Mouse (Mus musculus) frontal cortex, postnatal 36 days (tissue): Measurements from ENCODE around the gene Tcf3.

Source experiments
- DNase-seq, 2 experiments: peaks; one replicate each; pipeline ENCODE4 v3.0.0; 2022; ENCODE audit warnings: low spot score in 2 of 2

Tcf3 gene

DNA sequence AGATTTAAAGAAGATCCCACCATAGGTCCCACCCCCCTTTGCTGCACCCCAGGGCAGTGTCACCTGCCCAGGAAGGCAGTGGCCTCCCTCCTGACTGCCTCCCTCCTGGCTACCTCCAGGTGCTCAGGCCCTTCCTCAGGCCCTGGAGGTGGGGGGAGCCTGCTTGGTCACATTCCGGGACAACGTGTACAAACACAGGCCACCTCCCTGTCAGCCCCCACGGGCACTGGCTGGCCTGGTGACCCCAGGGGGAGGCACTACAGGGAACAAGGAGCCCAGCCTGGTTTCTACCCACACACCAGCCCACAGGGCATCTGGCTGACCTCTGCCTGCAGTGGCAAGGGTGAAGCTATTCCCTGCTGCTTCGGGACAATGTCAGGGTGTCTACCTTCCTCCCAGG, 4.5 kb upstream of the Tcf3 start:
- DNase-seq: no peak

- DNase-seq: no peak
Observed at GRCm38 (mm10) chr10:80436276-80436675, 2.8 kb upstream of the Tcf3 start.

GRCm38 (mm10) chr10:80435764-80436163, 2.3 kb upstream of the Tcf3 start:
- DNase-seq: no peak

DNA sequence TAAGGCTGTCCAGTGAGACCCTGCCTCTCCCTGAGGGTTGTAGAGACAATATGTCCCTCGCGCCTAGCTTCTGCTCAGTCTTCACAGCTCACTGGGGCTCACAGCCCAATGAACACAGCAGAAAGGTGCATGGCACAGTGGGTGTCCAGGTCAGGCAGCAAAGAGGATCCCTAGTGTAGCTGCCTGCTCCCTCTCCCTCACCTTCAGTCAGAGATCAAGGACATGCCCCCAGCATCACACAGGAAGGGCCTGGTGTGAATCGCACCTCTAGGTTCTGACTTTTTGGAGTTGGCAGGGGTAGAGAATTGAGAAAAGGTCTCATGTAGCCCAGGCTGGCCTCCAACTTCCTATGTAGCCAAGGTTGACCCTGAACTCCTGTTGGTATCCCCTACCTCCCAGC, 1.4 kb upstream of the Tcf3 start:
- DNase-seq: no peak

DNA sequence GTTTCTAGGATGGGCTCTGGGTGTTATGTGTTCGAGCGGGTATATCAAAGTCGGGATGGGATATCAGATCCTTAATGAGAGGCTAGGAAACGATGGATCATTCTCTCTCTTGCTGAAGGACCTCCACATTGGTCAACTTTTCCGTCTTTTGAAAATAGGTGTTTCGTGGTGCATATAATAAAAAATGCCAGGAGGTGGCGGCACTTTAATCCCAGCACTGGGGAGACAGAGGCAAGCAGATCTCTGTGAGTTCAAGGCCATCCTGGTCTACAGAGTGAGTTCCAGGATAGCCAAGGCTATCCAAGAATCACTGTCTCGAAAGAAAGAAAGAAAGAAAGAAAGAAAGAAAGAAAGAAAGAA, 766 bp upstream of the Tcf3 start:
- no peak for DNase-seq

- no peak for DNase-seq
Observed at GRCm38 (mm10) chr10:80432936-80433512, 423 bp downstream of the Tcf3 start.

DNA sequence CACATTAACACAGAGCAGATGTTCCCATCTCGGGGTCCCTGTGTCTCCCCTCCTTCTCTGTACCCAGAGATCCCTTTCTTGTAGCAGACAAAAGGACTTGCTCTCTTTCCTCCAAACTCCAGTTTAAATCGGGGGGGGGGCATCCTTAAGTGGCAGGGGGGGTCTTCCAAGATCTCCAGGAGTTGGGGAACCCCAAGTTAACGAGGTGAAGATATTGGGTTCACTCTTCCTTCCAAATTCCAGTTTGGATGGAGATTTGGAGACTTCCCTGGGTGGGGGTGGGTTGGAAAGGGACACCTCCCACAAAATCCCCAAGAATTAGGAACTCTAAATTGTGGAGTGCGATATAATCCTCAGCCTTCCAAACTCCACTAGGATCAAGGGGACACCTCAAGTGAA, 1.1 kb downstream of the Tcf3 start:
- no peak for DNase-seq

DNA sequence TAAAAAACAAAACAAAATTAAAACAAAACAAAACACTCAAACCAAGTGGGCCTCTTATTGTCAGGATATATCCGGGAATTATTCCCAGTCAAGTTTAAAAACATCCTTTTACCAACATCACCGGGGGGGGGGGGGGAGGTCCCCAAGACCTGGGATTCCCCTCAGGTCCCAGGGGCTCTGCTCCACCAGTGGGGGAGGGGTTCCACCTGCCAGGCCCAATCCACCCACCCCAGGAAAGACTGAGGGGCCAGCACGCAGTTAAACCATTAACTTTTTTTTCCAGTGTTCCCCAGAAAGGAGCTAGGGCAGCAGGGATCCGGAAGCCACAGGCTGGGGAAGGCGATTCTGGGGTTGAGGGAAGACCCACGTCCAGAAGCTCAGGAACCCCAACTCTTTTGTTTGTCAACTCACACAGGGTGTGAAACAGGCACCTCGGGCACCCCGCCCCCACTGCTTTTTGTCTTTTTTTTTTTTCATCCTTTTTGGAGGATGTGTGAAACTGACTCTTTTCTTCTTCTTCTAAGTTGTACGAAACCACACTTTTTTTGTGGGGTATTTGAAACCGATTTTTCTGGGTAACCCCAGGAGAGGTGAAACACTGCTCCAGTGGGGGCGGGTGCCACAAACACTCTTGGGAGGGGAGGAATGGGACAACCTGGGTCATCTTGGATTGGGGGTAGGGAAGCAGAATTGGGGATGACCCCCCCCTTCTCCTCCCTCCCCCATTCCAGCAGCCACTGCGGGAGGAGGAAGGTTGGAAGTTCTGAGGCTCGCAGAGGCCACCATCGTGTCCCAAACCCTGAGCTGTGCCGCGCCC, 1.7 kb downstream of the Tcf3 start:
- no peak for DNase-seq

- DNase-seq: no peak
Observed at GRCm38 (mm10) chr10:80430375-80430980, 3.0 kb downstream of the Tcf3 start.

- DNase-seq: no peak
Observed at GRCm38 (mm10) chr10:80429800-80430199, 3.6 kb downstream of the Tcf3 start.

DNA sequence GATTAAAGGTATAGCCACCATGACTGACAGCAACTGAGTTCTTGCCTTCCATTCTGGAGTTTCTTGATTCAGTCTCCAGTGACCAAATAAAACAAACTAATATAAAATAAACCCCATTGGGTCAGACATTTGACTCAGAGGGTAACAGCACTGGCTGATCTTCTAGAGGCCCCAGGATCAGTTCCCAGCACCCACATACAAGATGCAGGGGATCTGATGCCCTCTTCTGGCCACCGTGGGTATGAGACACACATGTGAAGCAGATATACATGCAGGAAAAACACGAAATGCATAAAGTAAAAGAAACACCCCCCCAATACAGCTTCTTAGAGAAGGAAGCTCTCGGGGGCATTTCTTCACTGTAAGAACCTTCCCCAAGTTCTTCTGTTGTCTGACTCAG, 8.4 kb downstream of the Tcf3 start:
- no peak for DNase-seq

- no peak for DNase-seq
Observed at GRCm38 (mm10) chr10:80423562-80423961, 9.9 kb downstream of the Tcf3 start.

GRCm38 (mm10) chr10:80421651-80422472, 11.6 kb downstream of the Tcf3 start:
- no peak for DNase-seq

DNA sequence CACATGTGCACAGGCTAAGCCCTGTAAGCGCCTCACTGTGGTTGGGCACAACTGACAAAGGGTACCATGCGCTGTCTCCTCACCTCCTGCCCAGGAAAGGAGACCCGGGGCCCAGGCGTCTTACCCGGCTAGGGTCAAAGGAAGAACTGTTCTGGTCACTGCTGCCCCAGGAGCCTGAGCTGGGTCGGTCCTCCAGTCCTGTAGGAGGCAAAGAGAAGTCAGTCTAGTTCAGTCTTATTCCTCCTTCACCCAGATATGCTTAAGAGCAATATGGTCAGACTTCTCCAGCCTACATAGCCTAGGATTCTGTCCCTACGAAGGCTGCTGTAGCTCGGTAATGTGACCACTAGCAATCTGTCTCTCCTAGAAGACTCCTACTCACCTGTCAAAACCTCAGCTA, 12.2 kb downstream of the Tcf3 start:
- DNase-seq: no peak

DNA sequence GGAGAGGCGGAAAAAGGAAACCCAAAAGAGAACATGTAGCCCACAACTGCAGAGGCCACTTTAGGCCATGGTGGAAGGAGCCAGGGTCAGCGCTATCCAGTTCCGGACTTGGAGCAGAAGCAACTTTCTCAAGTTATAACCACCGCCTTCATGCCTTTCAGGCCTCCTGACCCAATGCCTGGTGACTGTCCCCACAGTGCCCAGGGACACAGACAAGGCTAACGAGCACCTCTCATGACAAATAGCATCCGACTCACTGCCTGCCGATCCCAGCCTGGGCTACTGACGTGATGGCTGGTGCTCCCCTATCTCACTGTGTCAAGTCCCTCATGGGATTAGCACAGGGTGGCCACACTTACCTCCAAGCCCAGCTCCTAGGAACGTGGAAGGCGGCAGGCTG, 12.7 kb downstream of the Tcf3 start:
- no peak for DNase-seq

DNA sequence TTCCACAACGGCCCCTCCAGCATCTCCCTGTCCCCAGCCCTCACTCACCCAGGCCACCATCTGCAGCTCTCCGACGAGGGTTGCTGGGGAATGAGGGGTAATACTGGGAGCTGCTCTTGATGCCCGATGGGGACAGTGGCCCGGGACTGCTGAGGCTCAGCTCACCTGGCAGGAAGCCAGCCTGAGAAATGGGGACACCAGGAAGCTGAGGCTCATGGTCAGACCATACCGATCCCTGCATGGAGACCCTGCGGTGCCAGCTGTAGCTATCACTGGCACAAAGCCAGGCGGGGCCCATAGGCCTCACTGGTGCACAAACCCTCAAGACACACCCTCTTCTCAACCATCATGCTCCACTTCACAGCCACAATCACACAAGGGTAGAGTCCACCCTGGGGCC, 14.0 kb downstream of the Tcf3 start:
- DNase-seq: no peak

DNA sequence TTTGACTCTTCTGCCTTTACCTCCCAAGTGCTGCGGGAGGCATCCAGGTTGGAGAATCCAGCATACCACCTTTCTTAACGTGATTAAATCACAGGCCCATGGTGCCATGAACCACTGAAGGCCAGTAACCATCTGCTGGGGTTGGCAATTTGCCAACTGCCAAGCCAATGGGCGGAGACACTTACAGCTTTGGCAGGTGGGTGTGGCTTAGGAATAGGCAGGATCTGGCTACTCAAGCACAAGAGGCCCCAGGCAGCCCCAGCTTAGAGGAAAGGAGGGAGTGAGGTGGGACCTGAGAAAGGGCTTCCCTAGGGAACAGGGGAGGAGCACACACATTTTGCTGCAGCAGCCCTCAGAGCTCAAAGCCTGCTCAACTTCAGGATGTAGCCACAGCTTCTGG, 15.1 kb downstream of the Tcf3 start:
- no peak for DNase-seq

DNA sequence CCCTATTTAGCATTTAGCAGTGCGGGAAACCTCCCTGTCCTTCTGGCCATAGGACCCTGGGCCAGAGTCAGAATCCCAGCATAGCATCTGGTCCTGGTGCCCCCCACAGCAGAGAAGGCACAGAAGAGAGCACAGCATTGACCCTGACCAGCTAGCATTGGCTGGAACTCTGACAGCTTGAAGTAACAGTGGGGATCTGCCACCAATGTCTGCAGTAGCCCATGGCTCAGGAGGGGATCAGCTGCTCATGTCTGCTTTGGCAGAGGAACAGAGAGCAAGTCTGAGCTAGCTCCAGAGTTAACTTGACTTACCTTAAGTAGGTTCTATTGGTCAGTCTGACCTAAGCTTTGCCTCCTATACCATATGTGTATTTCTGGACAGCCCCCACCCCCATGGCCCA, 15.6 kb downstream of the Tcf3 start:
- no peak for DNase-seq

GRCm38 (mm10) chr10:80417371-80417770, 16.1 kb downstream of the Tcf3 start:
- no peak for DNase-seq

GRCm38 (mm10) chr10:80415566-80415965, 17.9 kb downstream of the Tcf3 start:
- no peak for DNase-seq

- DNase-seq: peak; percentile 70 to 71
Observed at GRCm38 (mm10) chr10:80412656-80413541, 20.5 kb downstream of the Tcf3 start.
